Mouse (Mus musculus) hindbrain, embryonic 11.5 days (tissue): Measurements from ENCODE around the gene Pip4k2a. TPM values are rescaled to one million over a fixed set of nuclear protein-coding genes. Genes with fewer than 3 reads are reported as not detected.

Experiments
- polyA plus RNA-seq: library from polyadenylated mRNA; unstranded; fragments of >200 nt; fragmentation: Nextera tagmentation; extraction: Ambion mirVana; gene quantifications from 2 replicates; pipeline ENCODE4 v1.2.1, GENCODE M21; 2014

Pip4k2a gene
- polyA plus RNA-seq, 1 experiment from 2014 or later = 10.8 TPM

Other genes starting within 250 kb of the Pip4k2a start
- 0.43 and 0.49 TPM in 2 replicates for gene 4930426L09Rik, start 217 bp upstream of the Pip4k2a start, polyA plus RNA-seq
- gene Armc3, start 201.2 kb upstream of the Pip4k2a start, polyA plus RNA-seq = 1.4 and 1.5 TPM in 2 replicates